Mouse (Mus musculus) adrenal gland, postnatal 4 days (tissue): Measurements from ENCODE around the gene Rfx8. TPM values are rescaled to one million over a fixed set of nuclear protein-coding genes. Genes with fewer than 3 reads are reported as not detected.

Experiments used
- DNase-seq, 2 experiments: peaks; one replicate each; pipeline ENCODE4 v3.0.0; 2021 to 2022; ENCODE audit warnings: low spot score in 2 of 2, mixed read lengths in 2 of 2
- total RNA-seq, 2 experiments: library from RNA; stranded (reverse); gene quantifications; 2 replicates each; pipeline ENCODE4 v1.2.3; 2021

Gene Rfx8
- total RNA-seq, 2 experiments from 2014 or later, result 0.39 to 0.93 TPM

DNA sequence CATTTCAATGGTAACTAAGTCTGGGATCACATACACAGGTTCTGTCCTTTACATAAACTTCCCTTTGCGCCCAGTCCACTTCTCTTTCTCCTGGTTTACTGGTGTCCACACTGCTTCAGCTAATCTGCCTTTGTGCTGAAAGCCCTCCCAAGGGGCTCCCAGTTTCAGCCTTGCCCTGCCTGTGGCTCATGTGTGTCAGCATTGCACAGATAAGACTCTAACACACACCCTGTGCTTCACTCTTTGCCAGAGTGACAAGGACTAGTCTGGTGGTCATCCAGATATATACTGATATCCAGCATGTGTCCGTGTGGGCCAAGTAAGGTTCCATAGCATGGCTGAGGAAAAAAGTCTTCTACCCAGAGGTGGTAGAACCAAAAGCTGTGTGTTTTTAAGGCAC is 14.7 kb upstream of the Rfx8 start:
- DNase-seq, result no peak

DNA sequence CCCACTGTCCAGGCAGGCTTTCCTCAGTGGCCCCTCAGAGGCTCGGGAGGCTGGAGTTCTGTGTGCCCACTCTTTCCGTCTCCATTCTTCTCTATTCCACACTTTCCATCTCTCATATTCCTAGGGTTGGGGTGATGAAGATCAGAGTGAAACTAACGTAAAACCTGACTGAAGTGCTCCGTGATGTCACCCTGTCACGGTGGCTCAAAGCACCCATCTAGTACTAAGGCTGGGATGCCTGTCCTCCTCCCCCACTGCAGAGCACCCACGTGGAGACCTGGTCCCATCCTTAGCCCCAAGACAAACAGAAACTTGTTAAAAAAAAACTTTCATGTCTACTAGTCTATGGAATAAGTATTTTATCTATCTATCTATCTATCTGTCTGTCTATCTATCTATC is 14.1 kb upstream of the Rfx8 start:
- no peak for DNase-seq

- no peak for DNase-seq
Observed at GRCm38 (mm10) chr1:39734311-39734710, 13.5 kb upstream of the Rfx8 start.

GRCm38 (mm10) chr1:39733876-39734275 is 13.1 kb upstream of the Rfx8 start:
- no peak for DNase-seq

DNA sequence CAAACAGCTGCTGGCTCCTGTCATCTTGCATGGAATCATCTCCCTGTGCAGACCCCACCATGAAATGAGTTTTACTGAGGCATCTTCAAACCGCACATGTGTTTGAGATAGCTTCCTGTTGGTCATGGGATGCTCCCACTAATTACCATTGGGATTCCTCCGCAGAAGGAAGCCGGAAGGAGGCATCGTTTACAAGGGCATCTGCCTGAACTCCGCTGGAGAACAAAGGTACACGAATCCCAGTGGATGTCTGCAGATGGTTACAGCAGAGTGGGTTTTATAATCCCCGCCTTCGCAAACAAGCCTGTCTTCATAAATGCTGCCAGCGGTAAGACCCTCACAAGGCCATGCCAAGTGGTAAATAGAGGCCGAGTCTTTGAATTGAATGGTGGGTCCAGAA is 11.3 kb upstream of the Rfx8 start:
- no peak for DNase-seq

GRCm38 (mm10) chr1:39731543-39731942 is 10.7 kb upstream of the Rfx8 start:
- DNase-seq, result no peak

DNA sequence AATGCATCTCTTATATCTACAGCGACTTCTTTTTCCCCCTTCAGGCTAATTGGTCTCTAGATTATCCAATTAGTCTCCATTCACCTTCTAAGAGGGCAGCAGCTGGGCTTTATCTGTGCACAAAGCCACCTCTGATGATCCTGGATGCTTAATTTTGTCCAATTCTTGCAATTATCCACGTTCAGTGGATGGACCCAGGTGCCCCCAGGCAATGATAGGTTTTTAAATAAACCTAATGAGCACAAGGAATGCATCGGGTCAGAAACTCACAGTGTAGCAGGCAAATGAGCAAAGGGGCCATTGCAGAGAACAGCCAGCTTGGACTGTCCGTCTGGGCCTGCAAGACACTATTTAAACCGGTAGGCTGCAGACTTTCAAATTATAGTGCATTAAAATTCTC is 10.1 kb upstream of the Rfx8 start:
- no peak for DNase-seq

GRCm38 (mm10) chr1:39729919-39730318 is 9.1 kb upstream of the Rfx8 start:
- DNase-seq, result no peak

DNA sequence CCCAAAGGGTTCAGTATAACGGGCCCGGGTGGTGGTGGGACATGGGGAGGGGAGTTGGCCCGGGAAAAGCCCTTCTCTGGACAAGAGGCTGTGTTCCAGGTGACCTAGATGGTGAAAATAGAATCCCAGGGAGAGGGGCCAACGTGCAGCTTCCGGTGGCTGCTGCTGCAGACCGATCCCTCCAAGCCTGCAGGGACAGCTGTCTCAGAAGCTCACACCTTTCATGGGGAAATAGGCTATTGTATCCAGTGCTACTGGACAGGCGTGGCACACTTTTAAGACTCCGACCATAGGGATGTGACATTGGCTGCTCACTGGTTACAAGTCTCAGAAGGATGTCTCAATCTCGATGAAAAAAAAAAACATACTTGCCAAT is 542 bp upstream of the Rfx8 start:
- no peak for DNase-seq

GRCm38 (mm10) chr1:39720186-39720585 is 611 bp downstream of the Rfx8 start:
- DNase-seq, result no peak

- DNase-seq, result no peak
Observed at GRCm38 (mm10) chr1:39715551-39715950, 5.2 kb downstream of the Rfx8 start.

DNA sequence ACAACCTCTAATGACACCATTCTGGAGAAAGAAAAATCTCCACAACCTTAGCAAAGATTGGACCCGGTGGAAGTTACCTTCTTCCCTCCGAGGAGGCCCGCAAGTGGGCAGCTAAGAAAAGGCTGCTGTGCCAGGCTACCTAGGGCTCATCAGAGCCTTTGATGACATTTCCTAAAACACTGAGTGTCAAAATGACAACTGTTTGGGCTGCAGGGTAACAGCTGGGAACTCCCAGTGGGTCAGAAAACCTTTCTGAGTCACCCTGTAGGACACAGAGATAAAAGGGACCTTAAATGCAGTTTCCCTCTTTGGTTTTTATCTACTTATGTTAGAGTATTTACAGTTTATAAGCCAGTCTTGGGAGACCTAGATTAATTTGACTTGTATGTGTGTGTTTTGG is 6.1 kb downstream of the Rfx8 start:
- no peak for DNase-seq

DNA sequence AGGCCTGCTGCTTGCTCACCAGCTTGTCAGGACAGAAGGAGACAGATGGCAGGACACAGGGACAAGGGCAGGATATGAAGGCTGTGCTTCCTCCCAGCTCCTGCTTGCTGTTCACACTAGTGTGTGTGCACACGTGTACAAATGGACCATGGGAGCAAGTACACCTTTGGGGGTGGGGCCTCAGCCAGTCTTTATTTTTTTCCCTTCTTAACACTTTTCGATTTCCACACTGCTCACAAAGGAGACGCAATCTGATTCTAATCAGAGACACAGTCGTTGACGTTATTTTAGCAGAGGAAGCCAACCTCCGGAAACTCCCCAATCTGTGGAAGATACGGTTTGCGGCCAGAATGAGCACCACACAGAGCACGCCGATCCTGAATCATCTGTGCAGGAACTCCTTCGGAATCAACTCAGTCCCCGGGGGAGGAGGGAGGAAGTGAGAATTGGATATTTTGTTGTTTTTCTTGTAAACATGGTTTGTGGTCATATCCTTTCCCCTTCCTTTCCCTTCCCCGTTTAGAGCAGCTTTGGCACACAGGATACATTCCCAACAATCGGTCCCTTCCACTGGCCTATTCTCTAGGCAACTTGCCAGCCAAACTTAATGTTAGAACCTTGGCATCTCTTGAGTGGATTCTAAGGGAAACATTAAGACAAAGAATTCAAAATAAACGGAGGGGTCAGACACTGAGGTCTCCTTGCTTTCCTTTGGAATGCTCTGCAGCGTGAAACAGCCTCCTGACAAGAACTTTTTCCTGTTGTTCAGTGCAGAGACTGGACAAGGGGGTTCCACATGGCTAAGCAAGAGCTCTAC is 6.7 kb downstream of the Rfx8 start:
- no peak for DNase-seq

GRCm38 (mm10) chr1:39713300-39713699 is 7.5 kb downstream of the Rfx8 start:
- DNase-seq, result no peak

DNA sequence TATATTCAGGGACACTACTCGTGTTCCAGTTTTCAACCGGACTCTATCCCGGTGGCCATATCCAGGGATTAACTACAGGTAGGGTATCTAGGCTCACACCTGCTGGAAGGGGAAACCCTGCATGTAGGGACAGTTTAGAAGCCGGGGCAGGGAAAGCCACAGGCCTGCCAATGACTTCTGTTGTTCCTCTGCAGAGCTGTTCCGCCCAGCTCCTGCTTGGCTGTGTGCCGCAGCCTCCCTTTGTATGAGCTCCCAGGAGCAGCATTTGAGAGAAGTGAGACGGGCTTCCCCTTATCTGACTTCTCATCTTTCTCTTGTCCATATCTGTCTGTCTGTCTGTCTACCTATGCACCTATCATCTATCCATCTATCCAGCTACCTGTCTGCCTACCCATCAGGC is 8.5 kb downstream of the Rfx8 start:
- no peak for DNase-seq

GRCm38 (mm10) chr1:39710604-39711003 is 10.2 kb downstream of the Rfx8 start:
- DNase-seq, result no peak

- DNase-seq, result no peak
Observed at GRCm38 (mm10) chr1:39710016-39710415, 10.8 kb downstream of the Rfx8 start.

DNA sequence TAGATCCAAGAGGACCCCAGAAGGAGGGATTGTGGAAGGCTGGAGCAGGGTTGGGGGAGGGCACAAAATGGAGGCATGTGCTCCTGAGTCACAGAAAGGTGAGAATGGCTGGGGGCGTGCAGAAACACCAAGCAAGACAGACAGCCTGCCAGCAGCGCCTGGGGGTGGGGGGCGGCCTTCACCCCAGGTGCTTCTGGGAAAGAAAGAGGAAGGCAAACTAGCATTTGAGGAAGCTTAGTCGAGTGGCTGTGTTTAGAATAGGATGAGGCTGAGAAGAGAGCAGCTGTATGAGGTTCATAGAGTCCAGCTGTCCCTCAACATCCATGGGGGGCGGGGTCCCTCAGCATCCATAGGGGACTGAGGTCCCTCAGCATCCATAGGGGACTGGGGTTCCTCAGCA is 12.0 kb downstream of the Rfx8 start:
- no peak for DNase-seq

- no peak for DNase-seq
Observed at GRCm38 (mm10) chr1:39702216-39703046, 18.4 kb downstream of the Rfx8 start.

- DNase-seq, result no peak
Observed at GRCm38 (mm10) chr1:39701274-39701602, 19.6 kb downstream of the Rfx8 start.

DNA sequence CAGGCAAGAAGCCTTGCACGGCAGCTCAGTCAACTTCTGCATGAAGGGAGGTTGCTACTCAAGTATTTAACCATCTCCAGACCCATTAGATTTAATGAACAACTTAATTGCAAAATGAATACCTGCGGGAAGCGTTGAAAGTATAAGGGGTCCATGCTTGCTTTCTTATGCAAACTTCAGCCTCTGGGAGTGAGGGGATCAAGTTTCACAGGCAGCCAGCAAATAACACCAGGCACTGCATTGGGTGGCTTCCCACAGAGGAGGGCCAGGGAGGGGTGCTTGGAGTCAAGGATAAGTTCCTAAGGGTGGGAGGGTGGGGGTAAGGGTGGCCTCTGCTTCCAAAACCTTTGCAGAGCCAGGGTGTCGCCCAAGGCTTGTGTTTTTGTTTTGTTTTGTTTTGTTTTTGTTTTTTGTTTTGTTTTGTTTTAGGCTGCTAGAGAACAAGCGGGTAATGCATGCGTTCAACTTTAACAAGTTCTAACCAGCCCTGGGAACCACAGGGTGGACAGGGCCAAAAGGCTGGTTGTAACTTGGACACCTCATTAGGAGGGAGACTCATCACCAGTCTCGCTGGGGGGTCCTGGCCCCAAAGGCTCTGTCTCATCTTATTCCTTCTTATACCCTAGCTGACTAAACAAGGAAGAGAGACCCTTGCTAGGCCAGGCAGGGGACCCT is 20.1 kb downstream of the Rfx8 start:
- DNase-seq, result no peak

GRCm38 (mm10) chr1:39698456-39698855 is 22.3 kb downstream of the Rfx8 start:
- no peak for DNase-seq
